Mouse (Mus musculus): Measurements from ENCODE around the gene Dlg5. TPM values are rescaled to one million over a fixed set of nuclear protein-coding genes. Genes with fewer than 3 reads are reported as not detected.

Dlg5 gene
- polyA plus RNA-seq, 1 experiment: 40.9 TPM

DNA sequence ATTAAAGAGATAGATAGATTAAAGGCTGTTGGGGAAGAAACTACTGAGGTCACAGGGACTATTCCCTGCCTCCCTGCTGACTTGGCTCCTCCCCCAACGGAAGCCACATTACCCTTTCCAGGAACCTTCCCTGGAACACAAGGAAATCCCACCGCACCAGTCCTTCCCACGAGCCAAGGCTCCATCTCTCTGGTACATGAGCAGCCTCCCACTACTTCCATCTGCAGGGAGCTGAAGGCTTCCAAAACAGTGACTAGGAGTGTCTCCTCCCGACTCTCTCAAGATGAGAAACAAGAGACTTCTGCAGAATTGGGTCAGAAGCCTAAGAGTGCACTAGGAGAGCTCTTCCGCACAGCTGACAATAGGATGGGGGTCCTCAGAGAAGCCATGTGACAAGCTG lies 47.9 kb downstream of the Dlg5 start:
- Histone ChIP-seq H3K4me3 (ENCODE audit: low read depth, low read length) (no peak overlapping the region), H3K9me3 (replicated peaks; ENCODE audit: control insufficient read depth, insufficient read depth, low read length, poor library complexity, severe bottlenecking) (no peaks in the 10 kb centered on the region), H3K27ac (ENCODE audit: insufficient read depth, low read length) (no peak overlapping the region), H3K4me1 (ENCODE audit: control insufficient read depth, insufficient read depth, low read length) (no peaks in the 10 kb centered on the region), H3K9ac (ENCODE audit: low read depth, poor library complexity, severe bottlenecking) (no peak overlapping the region), H3K27me3 (ENCODE audit: control insufficient read depth, insufficient read depth, low read length, poor library complexity, severe bottlenecking) (no peaks in the 10 kb centered on the region), H3K36me3 (ENCODE audit: control insufficient read depth, insufficient read depth, low read length, poor library complexity, severe bottlenecking) (no peaks in the 10 kb centered on the region)
- no peak for TF ChIP-seq CTCF (IDR thresholded peaks at IDR 0.05; ENCODE audit: low read depth, low read length)
- TF ChIP-seq POLR2A (IDR thresholded peaks at IDR 0.05; ENCODE audit: insufficient read depth, low read length): no peak
- TF ChIP-seq EP300 (IDR thresholded peaks at IDR 0.05; ENCODE audit: insufficient read depth, low read depth, low read length): no peak

DNA sequence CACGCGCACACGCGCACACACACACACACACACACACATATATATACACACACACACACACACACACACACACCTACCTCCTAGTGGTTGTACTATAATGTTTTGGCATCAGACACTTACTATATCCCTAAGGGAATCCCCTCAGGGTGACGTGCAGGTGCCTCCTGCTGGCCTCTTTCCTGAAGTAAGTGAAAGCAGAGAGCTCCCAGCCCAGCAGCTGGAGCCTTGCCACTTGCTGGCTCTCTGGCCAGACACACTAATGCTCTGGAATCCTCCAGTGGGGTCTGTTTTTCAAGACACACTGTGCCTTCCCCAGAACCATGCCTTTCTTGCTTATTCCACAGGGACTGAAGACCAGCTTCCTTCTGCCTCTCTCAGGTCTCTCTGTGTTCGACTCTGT lies 48.8 kb downstream of the Dlg5 start:
- H3K4me3 ChIP-seq (ENCODE audit: low read depth, low read length): no peak overlapping the region
- H3K9ac ChIP-seq (ENCODE audit: low read depth, poor library complexity, severe bottlenecking): no peak overlapping the region
- H3K36me3 ChIP-seq (ENCODE audit: control insufficient read depth, insufficient read depth, low read length, poor library complexity, severe bottlenecking): no peaks in the 10 kb centered on the region
- H3K9me3 ChIP-seq (replicated peaks; ENCODE audit: control insufficient read depth, insufficient read depth, low read length, poor library complexity, severe bottlenecking): no peaks in the 10 kb centered on the region
- no peaks in the 10 kb centered on the region for H3K27me3 ChIP-seq (ENCODE audit: control insufficient read depth, insufficient read depth, low read length, poor library complexity, severe bottlenecking)
- H3K27ac ChIP-seq (ENCODE audit: insufficient read depth, low read length): no peak overlapping the region
- no peaks in the 10 kb centered on the region for H3K4me1 ChIP-seq (ENCODE audit: control insufficient read depth, insufficient read depth, low read length)
- TF ChIP-seq CTCF (IDR thresholded peaks at IDR 0.05; ENCODE audit: low read depth, low read length): no peak
- no peak for TF ChIP-seq EP300 (IDR thresholded peaks at IDR 0.05; ENCODE audit: insufficient read depth, low read depth, low read length)
- no peak for TF ChIP-seq POLR2A (IDR thresholded peaks at IDR 0.05; ENCODE audit: insufficient read depth, low read length)

DNA sequence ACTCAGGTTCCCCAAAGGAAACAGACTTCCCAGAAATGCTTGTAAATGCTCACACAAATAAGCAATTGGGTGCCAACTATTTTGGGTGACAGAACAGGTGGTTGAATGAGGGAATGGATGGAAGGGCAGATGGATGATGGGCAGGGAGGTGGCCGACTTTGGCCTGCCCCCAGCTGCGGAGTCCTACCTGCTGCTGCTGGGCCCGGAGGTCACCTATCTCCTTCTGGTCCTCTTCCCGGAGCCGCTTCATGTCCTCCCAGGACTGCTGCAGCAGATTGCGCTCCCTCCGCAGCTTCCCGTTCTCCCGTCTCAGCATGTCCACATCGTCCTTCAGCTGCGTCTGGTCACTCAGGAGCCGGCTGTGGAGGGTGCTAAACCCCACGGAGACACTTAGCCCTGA lies 55.6 kb downstream of the Dlg5 start:
- Histone ChIP-seq H3K4me1 (ENCODE audit: control insufficient read depth, insufficient read depth, low read length) (no peaks in the 10 kb centered on the region), H3K27me3 (ENCODE audit: control insufficient read depth, insufficient read depth, low read length, poor library complexity, severe bottlenecking) (no peaks in the 10 kb centered on the region), H3K9ac (ENCODE audit: low read depth, poor library complexity, severe bottlenecking) (no peak overlapping the region), H3K4me3 (ENCODE audit: low read depth, low read length) (no peak overlapping the region), H3K36me3 (ENCODE audit: control insufficient read depth, insufficient read depth, low read length, poor library complexity, severe bottlenecking) (no peaks in the 10 kb centered on the region), H3K27ac (ENCODE audit: insufficient read depth, low read length) (no peak overlapping the region), H3K9me3 (replicated peaks; ENCODE audit: control insufficient read depth, insufficient read depth, low read length, poor library complexity, severe bottlenecking) (no peaks in the 10 kb centered on the region)
- no peak for TF ChIP-seq CTCF (IDR thresholded peaks at IDR 0.05; ENCODE audit: low read depth, low read length)
- TF ChIP-seq POLR2A (IDR thresholded peaks at IDR 0.05; ENCODE audit: insufficient read depth, low read length): no peak
- TF ChIP-seq EP300 (IDR thresholded peaks at IDR 0.05; ENCODE audit: insufficient read depth, low read depth, low read length): no peak

DNA sequence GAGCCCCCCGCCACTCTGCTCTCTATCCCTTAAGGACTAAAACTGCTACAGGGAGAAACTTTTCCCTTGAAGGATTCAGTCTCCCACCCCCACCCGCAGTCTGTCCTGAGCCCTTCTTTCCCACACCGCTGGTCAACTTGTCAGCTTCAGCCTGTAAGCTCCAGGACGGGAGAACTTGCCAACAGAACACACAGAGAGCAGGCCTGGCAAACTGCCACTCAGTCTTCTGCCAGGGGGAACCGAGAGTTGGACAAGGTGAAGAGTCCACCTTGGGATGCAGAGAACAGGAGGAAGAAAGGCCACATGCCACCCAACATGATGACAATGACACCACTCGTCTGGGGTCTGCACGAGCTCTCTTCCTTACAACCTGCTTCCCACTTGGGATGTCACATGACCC lies 56.1 kb downstream of the Dlg5 start:
- H3K27ac ChIP-seq (ENCODE audit: insufficient read depth, low read length): no peak overlapping the region
- TF ChIP-seq CTCF (IDR thresholded peaks at IDR 0.05; ENCODE audit: low read depth, low read length): no peak
- no peak for TF ChIP-seq POLR2A (IDR thresholded peaks at IDR 0.05; ENCODE audit: insufficient read depth, low read length)
- no peak for TF ChIP-seq EP300 (IDR thresholded peaks at IDR 0.05; ENCODE audit: insufficient read depth, low read depth, low read length)
- no peaks in the 10 kb centered on the region for H3K9me3 ChIP-seq (replicated peaks; ENCODE audit: control insufficient read depth, insufficient read depth, low read length, poor library complexity, severe bottlenecking)
- no peaks in the 10 kb centered on the region for H3K36me3 ChIP-seq (ENCODE audit: control insufficient read depth, insufficient read depth, low read length, poor library complexity, severe bottlenecking)
- H3K4me3 ChIP-seq (ENCODE audit: low read depth, low read length): no peak overlapping the region
- no peaks in the 10 kb centered on the region for H3K4me1 ChIP-seq (ENCODE audit: control insufficient read depth, insufficient read depth, low read length)
- H3K27me3 ChIP-seq (ENCODE audit: control insufficient read depth, insufficient read depth, low read length, poor library complexity, severe bottlenecking): no peaks in the 10 kb centered on the region
- H3K9ac ChIP-seq (ENCODE audit: low read depth, poor library complexity, severe bottlenecking): no peak overlapping the region

DNA sequence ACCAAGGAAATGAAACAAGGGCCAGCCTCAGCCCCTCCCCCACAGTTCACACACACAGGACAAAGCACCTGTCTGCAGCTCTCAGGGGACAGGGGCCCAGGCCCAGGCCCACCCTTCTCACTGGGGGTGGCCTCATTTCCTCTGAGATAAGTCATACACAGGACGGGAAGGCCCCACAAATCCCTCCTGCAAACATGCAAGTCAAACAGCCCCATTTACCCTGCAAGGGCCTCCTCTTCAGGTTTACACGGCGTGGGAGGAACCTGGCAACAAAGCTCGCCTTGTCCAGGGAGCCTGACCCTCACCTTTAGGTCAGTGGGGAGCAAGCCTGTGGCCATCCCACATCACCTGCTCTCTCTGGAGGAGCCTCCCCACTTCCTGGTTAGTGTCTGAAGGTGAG lies 60.2 kb downstream of the Dlg5 start:
- Histone ChIP-seq H3K36me3 (ENCODE audit: control insufficient read depth, insufficient read depth, low read length, poor library complexity, severe bottlenecking) (no peaks in the 10 kb centered on the region), H3K27me3 (ENCODE audit: control insufficient read depth, insufficient read depth, low read length, poor library complexity, severe bottlenecking) (no peaks in the 10 kb centered on the region), H3K9me3 (replicated peaks; ENCODE audit: control insufficient read depth, insufficient read depth, low read length, poor library complexity, severe bottlenecking) (no peaks in the 10 kb centered on the region), H3K4me1 (ENCODE audit: control insufficient read depth, insufficient read depth, low read length) (peaks cover 4% of the 10 kb centered on the region), H3K9ac (ENCODE audit: low read depth, poor library complexity, severe bottlenecking) (no peak overlapping the region), H3K4me3 (ENCODE audit: low read depth, low read length) (no peak overlapping the region), H3K27ac (ENCODE audit: insufficient read depth, low read length) (no peak overlapping the region)
- TF ChIP-seq POLR2A (IDR thresholded peaks at IDR 0.05; ENCODE audit: insufficient read depth, low read length) (no peak), CTCF (IDR thresholded peaks at IDR 0.05; ENCODE audit: low read depth, low read length) (no peak), EP300 (IDR thresholded peaks at IDR 0.05; ENCODE audit: insufficient read depth, low read depth, low read length) (no peak)

DNA sequence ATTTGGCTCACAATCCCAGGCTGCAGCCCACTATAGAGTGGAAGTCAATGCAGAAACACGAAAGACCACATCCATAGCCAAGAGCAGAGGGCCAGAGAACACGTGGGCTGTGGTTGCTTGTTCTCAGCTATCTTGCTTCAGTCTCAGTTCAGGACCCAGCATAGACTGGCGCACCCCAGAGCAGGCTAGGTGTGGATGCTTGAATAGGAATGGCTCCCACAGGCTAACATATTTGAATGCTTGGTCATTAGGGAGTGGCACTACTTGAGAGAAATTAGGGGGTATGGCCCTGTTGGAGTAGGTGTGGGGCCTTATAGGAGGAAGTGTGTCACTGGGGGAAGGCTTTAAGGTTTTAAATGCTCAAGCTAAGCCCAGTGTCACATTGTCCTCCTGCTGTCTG lies 62.8 kb downstream of the Dlg5 start:
- Histone ChIP-seq H3K27me3 (ENCODE audit: control insufficient read depth, insufficient read depth, low read length, poor library complexity, severe bottlenecking) (no peaks in the 10 kb centered on the region), H3K4me3 (ENCODE audit: low read depth, low read length) (no peak overlapping the region), H3K27ac (ENCODE audit: insufficient read depth, low read length) (no peak overlapping the region), H3K36me3 (ENCODE audit: control insufficient read depth, insufficient read depth, low read length, poor library complexity, severe bottlenecking) (no peaks in the 10 kb centered on the region), H3K9me3 (replicated peaks; ENCODE audit: control insufficient read depth, insufficient read depth, low read length, poor library complexity, severe bottlenecking) (no peaks in the 10 kb centered on the region), H3K4me1 (ENCODE audit: control insufficient read depth, insufficient read depth, low read length) (peaks cover 4% of the 10 kb centered on the region), H3K9ac (ENCODE audit: low read depth, poor library complexity, severe bottlenecking) (no peak overlapping the region)
- TF ChIP-seq EP300 (IDR thresholded peaks at IDR 0.05; ENCODE audit: insufficient read depth, low read depth, low read length) (no peak), CTCF (IDR thresholded peaks at IDR 0.05; ENCODE audit: low read depth, low read length) (no peak), POLR2A (IDR thresholded peaks at IDR 0.05; ENCODE audit: insufficient read depth, low read length) (no peak)

Measured in ES-Bruce4 (cell line).